Mouse (Mus musculus) small intestine, adult 2 months (tissue): ENCODE data around the gene Pdlim5.

Experiments used
- CTCF ChIP-seq: fragments of 200-500 bp; IDR thresholded peaks from 2 replicates; pipeline ENCODE4 v1.5.1; 2012; ENCODE audit warnings: low read depth, mild to moderate bottlenecking, control low read depth, inconsistent platforms, low read length, moderate library complexity, mixed read lengths; ENCODE audit not compliant: insufficient replicate concordance, insufficient read length; ENCODE audit errors: extremely low read depth
- POLR2A ChIP-seq: fragments of 200-500 bp; IDR thresholded peaks from 2 replicates; pipeline ENCODE4 v1.6.1; 2012; ENCODE audit warnings: low read depth, mild to moderate bottlenecking, control low read depth, inconsistent platforms, low read length, moderate library complexity

GRCm38 (mm10) chr3:142310446-142310845, 85.0 kb downstream of the Pdlim5 start:
- no peak for TF ChIP-seq POLR2A
- no peak for TF ChIP-seq CTCF
